Mouse (Mus musculus) liver, embryonic 15.5 days (tissue): ENCODE data around the gene Gm10271. TPM values are rescaled to one million over a fixed set of nuclear protein-coding genes. Genes with fewer than 3 reads are reported as not detected.

Experiments used
- ATAC-seq: fragments of 200-750 bp; cut with Nextera tagmentation; 2 replicates; pipeline ENCODE4 v1.8.0; 2017; ENCODE audit warnings: moderate number of reproducible peaks, mild to moderate bottlenecking, moderate library complexity; ENCODE audit not compliant: insufficient read depth
- H3K27ac ChIP-seq: fragments of 300-500 bp; sonication (generic); replicated peaks from 2 replicates; pipeline ENCODE4 v1.5.1; 2015; ENCODE audit warnings: mild to moderate bottlenecking, inconsistent platforms
- H3K27me3 ChIP-seq: fragments of 300-500 bp; sonication (generic); 2 replicates; pipeline ENCODE4 v1.6.1; 2015; ENCODE audit warnings: mild to moderate bottlenecking, inconsistent platforms
- H3K36me3 ChIP-seq: fragments of 300-500 bp; sonication (generic); replicated peaks from 2 replicates; pipeline ENCODE4 v1.6.1; 2015; ENCODE audit warnings: moderate library complexity, mild to moderate bottlenecking, inconsistent platforms
- H3K4me1 ChIP-seq: fragments of 300-500 bp; sonication (generic); replicated peaks from 2 replicates; pipeline ENCODE4 v1.6.1; 2015; ENCODE audit warnings: inconsistent platforms
- H3K4me2 ChIP-seq: fragments of 300-500 bp; sonication (generic); 2 replicates; pipeline ENCODE4 v1.6.1; 2015; ENCODE audit warnings: moderate library complexity, mild to moderate bottlenecking, inconsistent platforms
- H3K4me3 ChIP-seq: fragments of 300-500 bp; sonication (generic); replicated peaks from 2 replicates; pipeline ENCODE4 v1.5.1; 2015; ENCODE audit warnings: mild to moderate bottlenecking, inconsistent platforms
- H3K9ac ChIP-seq: fragments of 300-500 bp; sonication (generic); 2 replicates; pipeline ENCODE4 v1.6.1; 2015; ENCODE audit warnings: moderate library complexity, mild to moderate bottlenecking, inconsistent platforms
- H3K9me3 ChIP-seq: fragments of 300-500 bp; sonication (generic); replicated peaks from 2 replicates; pipeline ENCODE4 v1.6.1; 2016; ENCODE audit warnings: inconsistent platforms
- WGBS: fragments of 180-500 bp; shearing (Covaris S2); methylation state at CpG from one replicate; pipeline ENCODE4 v1.1.7; 2015; ENCODE audit warnings: mixed read lengths; ENCODE audit not compliant: insufficient replicate concordance; 5-methylcytosine and 5-hydroxymethylcytosine counted together
- polyA plus RNA-seq: library from polyadenylated mRNA; unstranded; fragments of >200 nt; fragmentation: Nextera tagmentation; extraction: Ambion mirVana; gene quantifications from 2 replicates; pipeline ENCODE4 v1.2.1, GENCODE M21; 2015

Gene Gm10271
- polyA plus RNA-seq, 1 experiment from 2014 or later: not detected

GRCm38 (mm10) chr10:116998716-116999455 is 26.5 kb upstream of the Gm10271 start:
- ATAC-seq: no peak
- Histone ChIP-seq H3K9ac (no peak overlapping the region), H3K36me3 (no peaks in the 10 kb centered on the region), H3K4me3 (no peak overlapping the region), H3K27ac (no peak overlapping the region), H3K4me1 (no peaks in the 10 kb centered on the region), H3K9me3 (no peaks in the 10 kb centered on the region), H3K4me2 (no peak overlapping the region), H3K27me3 (no peaks in the 10 kb centered on the region)
- 71% methylated on average over 17 of the region's 17 CpGs for WGBS

GRCm38 (mm10) chr10:116996236-116996600 is 23.8 kb upstream of the Gm10271 start:
- 23% methylated on average over 6 of the region's 6 CpGs for WGBS

GRCm38 (mm10) chr10:116995584-116996235 is 23.3 kb upstream of the Gm10271 start:
- H3K9me3 ChIP-seq: no peaks in the 10 kb centered on the region
- no peak overlapping the region for H3K27ac ChIP-seq
- H3K4me3 ChIP-seq: no peak overlapping the region
- WGBS: 36% methylated on average over 6 of the region's 6 CpGs
- ATAC-seq: no peak
- H3K4me1 ChIP-seq: no peaks in the 10 kb centered on the region
- H3K27me3 ChIP-seq: no peaks in the 10 kb centered on the region
- no peaks in the 10 kb centered on the region for H3K36me3 ChIP-seq
- H3K9ac ChIP-seq: no peak overlapping the region
- no peak overlapping the region for H3K4me2 ChIP-seq

More at GRCm38 (mm10) chr10:116996236-116996600, 23.8 kb upstream of the Gm10271 start:
- Histone ChIP-seq H3K27ac (no peak overlapping the region), H3K4me3 (no peak overlapping the region), H3K36me3 (no peaks in the 10 kb centered on the region), H3K27me3 (no peaks in the 10 kb centered on the region), H3K4me1 (no peaks in the 10 kb centered on the region), H3K9me3 (no peaks in the 10 kb centered on the region), H3K4me2 (no peak overlapping the region), H3K9ac (no peak overlapping the region)
- ATAC-seq: no peak

- H3K27ac ChIP-seq: no peak overlapping the region
- no peak overlapping the region for H3K9ac ChIP-seq
- WGBS: 65% methylated on average over 5 of the region's 5 CpGs
- no peak overlapping the region for H3K4me3 ChIP-seq
- no peak for ATAC-seq
- no peaks in the 10 kb centered on the region for H3K4me1 ChIP-seq
- H3K36me3 ChIP-seq: no peaks in the 10 kb centered on the region
- H3K27me3 ChIP-seq: no peaks in the 10 kb centered on the region
- no peaks in the 10 kb centered on the region for H3K9me3 ChIP-seq
- H3K4me2 ChIP-seq: no peak overlapping the region
These were observed 22.8 kb upstream of the Gm10271 start for GRCm38 (mm10) chr10:116995162-116995561.

- 63% methylated on average over 8 of the region's 8 CpGs for WGBS
- Histone ChIP-seq H3K4me2 (no peak overlapping the region), H3K36me3 (no peaks in the 10 kb centered on the region), H3K9ac (no peak overlapping the region), H3K4me1 (no peaks in the 10 kb centered on the region), H3K27ac (no peak overlapping the region), H3K27me3 (no peaks in the 10 kb centered on the region), H3K4me3 (no peak overlapping the region), H3K9me3 (no peaks in the 10 kb centered on the region)
- no peak for ATAC-seq
These were observed 21.6 kb upstream of the Gm10271 start for GRCm38 (mm10) chr10:116993971-116994370.

GRCm38 (mm10) chr10:116986264-116987082 is 14.1 kb upstream of the Gm10271 start, which contains the start of gene Best3:
Gene Best3 (plus strand): TSS chr10:116986314.
- Histone ChIP-seq H3K27ac (no peak within 1 kb of the TSS), H3K9ac (no peak within 1 kb of the TSS), H3K4me1 (no peaks in the 10 kb centered on the region), H3K4me3 (no peak within 1 kb of the TSS), H3K4me2 (no peak within 1 kb of the TSS), H3K36me3 (no peaks in the 10 kb centered on the region), H3K9me3 (no peaks in the 10 kb centered on the region), H3K27me3 (no peaks in the 10 kb centered on the region)
- ATAC-seq: no peak
- 69% methylated on average over 21 of the region's 21 CpGs for WGBS

GRCm38 (mm10) chr10:116984836-116985235 is 12.4 kb upstream of the Gm10271 start:
- Histone ChIP-seq H3K4me3 (no peak overlapping the region), H3K9me3 (no peaks in the 10 kb centered on the region), H3K27ac (no peak overlapping the region), H3K4me2 (no peak overlapping the region), H3K9ac (no peak overlapping the region), H3K4me1 (no peaks in the 10 kb centered on the region), H3K27me3 (no peaks in the 10 kb centered on the region), H3K36me3 (no peaks in the 10 kb centered on the region)
- 56% methylated on average over 12 of the region's 12 CpGs for WGBS
- ATAC-seq: no peak

- no peak overlapping the region for H3K27ac ChIP-seq
- 37% methylated on average over 4 of the region's 4 CpGs for WGBS
- no peak overlapping the region for H3K4me3 ChIP-seq
- H3K9me3 ChIP-seq: no peaks in the 10 kb centered on the region
- no peak overlapping the region for H3K9ac ChIP-seq
- H3K4me1 ChIP-seq: no peaks in the 10 kb centered on the region
- no peak for ATAC-seq
- H3K27me3 ChIP-seq: no peaks in the 10 kb centered on the region
- no peaks in the 10 kb centered on the region for H3K36me3 ChIP-seq
- no peak overlapping the region for H3K4me2 ChIP-seq
These were observed 10.1 kb upstream of the Gm10271 start for GRCm38 (mm10) chr10:116982526-116982925.

GRCm38 (mm10) chr10:116980888-116981287 is 8.5 kb upstream of the Gm10271 start:
- no peak overlapping the region for H3K4me2 ChIP-seq
- no peak for ATAC-seq
- H3K27me3 ChIP-seq: no peaks in the 10 kb centered on the region
- WGBS: 69% methylated on average over 3 of the region's 3 CpGs
- H3K4me1 ChIP-seq: no peaks in the 10 kb centered on the region
- H3K4me3 ChIP-seq: no peak overlapping the region
- no peak overlapping the region for H3K27ac ChIP-seq
- H3K9me3 ChIP-seq: no peaks in the 10 kb centered on the region
- no peak overlapping the region for H3K9ac ChIP-seq
- no peaks in the 10 kb centered on the region for H3K36me3 ChIP-seq

- 62% methylated on average over 4 of the region's 4 CpGs for WGBS
- Histone ChIP-seq H3K9me3 (no peaks in the 10 kb centered on the region), H3K27ac (no peak overlapping the region), H3K4me1 (no peaks in the 10 kb centered on the region), H3K36me3 (no peaks in the 10 kb centered on the region), H3K27me3 (no peaks in the 10 kb centered on the region), H3K4me2 (no peak overlapping the region), H3K4me3 (no peak overlapping the region), H3K9ac (no peak overlapping the region)
- ATAC-seq: no peak
These were observed 7.9 kb upstream of the Gm10271 start for GRCm38 (mm10) chr10:116980273-116980672.

- no peaks in the 10 kb centered on the region for H3K27me3 ChIP-seq
- no peaks in the 10 kb centered on the region for H3K9me3 ChIP-seq
- no peak for ATAC-seq
- H3K4me3 ChIP-seq: no peak overlapping the region
- H3K4me2 ChIP-seq: no peak overlapping the region
- H3K27ac ChIP-seq: no peak overlapping the region
- 78% methylated on average over 9 of the region's 9 CpGs for WGBS
- no peaks in the 10 kb centered on the region for H3K36me3 ChIP-seq
- no peak overlapping the region for H3K9ac ChIP-seq
- H3K4me1 ChIP-seq: no peaks in the 10 kb centered on the region
These were observed 6.4 kb upstream of the Gm10271 start for GRCm38 (mm10) chr10:116978841-116979240.
